Mouse (Mus musculus): ENCODE measurements around the gene Hist1h2af. TPM values are rescaled to one million over a fixed set of nuclear protein-coding genes. Genes with fewer than 3 reads are reported as not detected.

Hist1h2af gene
- 1 to 10 TPM in 1 of 2 experiments, not detected in 1; 3.0 TPM for total RNA-seq (2021)
- long read RNA-seq, result 0 reads

DNA sequence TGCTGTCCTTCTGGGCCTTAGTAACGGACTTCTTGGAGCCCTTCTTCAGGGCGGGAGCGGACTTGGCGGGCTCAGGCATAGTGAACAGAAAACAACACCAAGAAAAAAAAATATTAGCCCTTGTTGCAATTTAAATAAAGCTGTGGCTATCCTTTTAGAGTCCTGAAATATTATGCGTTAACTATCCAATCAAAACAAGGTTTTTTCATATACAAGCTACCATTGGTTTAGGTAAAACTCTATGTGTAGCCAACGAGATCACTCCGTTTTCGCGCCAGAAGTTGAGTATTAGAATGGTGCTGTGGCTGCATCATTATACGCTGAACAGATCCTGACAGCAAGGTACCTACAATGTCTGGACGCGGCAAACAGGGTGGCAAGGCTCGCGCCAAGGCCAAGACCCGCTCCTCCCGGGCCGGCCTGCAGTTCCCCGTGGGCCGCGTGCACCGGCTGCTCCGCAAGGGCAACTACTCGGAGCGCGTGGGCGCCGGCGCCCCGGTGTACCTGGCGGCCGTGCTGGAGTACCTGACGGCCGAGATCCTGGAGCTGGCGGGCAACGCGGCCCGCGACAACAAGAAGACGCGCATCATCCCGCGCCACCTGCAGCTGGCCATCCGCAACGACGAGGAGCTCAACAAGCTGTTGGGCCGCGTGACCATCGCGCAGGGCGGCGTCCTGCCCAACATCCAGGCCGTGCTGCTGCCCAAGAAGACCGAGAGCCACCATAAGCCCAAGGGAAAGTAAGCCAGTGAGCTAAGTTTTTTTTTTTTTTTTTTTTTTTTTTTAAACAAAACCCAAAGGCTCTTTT lies at the start of gene Hist1h2af:
Gene Hist1h2af, plus strand, starts transcription at position 347 of the 808 bp plus-strand sequence.
- peak; percentile 69 to 85 for DNase-seq (ENCODE audit: low spot score in 2 of 2)

DNA sequence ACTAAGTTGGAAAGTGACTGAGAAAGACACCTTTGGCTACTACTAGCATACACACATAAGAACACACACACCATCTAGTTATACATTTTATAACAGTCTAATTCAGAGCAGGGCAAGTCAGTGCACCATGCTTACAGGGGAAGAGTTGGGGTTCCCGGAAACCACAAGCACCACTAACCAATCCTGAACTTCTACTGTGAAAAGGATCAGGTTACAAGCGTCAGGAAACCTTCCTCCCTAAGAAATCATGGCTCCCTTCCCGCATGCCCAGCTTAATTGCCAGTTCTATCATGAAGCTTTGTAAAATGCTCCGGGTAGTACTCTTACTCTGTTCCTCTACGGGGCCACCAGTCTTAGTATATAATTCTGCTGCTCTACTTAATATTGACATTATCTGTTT lies 48.4 kb upstream of the Hist1h2af start:
- DNase-seq (ENCODE audit: low spot score in 2 of 2), result no peak

DNA sequence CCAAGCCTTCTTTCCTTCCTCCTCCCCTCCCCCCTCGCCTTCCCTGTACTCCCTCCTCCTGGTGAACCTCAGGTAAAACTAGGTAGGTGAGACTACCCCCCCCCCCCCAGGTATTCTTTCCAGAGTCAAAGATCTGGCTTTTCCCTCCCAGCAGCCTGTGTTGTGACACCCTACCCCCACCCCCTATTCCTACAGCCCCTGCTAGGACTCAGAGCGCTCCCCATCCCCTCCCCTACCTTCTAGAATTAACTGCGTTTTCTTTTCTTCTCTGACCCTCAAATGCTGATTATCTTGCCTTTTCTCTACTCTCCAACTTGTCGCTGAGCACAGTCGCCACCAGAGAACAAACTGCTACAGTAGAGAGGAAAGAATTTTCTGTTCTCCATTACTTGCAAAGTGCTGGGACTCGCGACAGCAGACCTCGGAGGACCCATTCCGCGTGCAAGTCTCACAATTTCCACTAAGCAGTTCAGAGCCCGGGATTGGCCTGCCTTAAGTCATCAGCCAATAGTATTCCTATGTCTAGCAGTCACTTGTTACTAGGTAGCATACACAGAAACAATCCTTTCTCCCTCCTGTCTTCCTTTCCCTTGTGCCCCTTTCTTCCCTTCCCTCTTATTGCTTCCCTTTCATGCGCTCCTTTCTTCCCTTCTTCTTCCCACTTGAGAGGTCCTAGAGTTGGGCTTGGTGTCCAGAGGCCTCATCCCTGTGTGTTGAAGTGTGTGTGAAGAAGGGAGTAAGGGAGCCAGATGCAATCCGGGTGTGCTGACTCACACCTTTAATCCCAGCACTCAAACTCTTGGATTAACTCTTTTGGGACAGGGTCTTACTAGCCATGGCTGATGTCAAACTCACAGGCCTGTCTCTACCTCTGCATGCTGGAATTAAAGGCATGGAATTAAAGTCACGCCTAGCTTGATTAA lies 45.0 kb upstream of the Hist1h2af start, which contains the start of gene Btn2a2:
Gene Btn2a2, minus strand, starts transcription at position 458 of the 923 bp plus-strand sequence.
- peak; percentile 60 to 88 for DNase-seq (ENCODE audit: low spot score in 2 of 2)

DNA sequence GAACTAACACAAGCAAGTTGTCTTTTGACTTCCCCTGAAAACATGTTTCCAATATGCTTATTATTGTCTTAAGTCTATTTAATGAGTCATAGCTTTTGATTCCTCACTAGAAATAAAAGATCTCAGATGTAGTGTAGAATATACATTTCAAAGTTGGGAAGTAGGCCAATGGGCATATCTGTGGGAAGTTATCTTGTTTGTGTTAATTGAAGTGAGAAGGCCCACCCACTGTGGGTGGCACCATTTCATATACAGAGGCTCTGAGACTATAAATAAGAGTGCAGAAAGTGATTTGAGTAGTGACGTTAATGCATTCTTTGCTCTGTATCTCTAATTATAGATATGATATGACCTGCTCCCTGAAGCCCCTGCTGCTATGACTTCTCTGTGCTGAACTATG lies 42.8 kb upstream of the Hist1h2af start:
- DNase-seq (ENCODE audit: low spot score in 2 of 2), result no peak

DNA sequence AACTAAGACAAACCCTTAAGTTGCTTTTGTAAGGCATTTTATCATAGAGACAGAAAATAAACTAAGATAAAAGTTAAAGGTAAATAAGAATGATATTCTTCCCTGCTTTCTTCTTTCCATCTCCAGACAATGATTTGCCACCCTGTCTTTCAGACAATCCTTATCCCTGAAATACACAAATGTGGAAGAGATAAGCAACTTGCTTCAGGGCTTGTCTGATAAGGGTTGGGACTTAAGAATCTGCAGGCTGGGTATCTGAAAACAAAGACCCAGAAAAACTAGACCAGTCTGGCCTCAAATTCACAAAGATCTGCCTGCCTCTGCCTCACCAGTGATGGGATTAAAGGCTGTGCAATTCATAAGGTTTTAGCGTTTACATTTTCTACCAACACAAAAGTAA lies 42.4 kb upstream of the Hist1h2af start:
- DNase-seq (ENCODE audit: low spot score in 2 of 2), result no peak

DNA sequence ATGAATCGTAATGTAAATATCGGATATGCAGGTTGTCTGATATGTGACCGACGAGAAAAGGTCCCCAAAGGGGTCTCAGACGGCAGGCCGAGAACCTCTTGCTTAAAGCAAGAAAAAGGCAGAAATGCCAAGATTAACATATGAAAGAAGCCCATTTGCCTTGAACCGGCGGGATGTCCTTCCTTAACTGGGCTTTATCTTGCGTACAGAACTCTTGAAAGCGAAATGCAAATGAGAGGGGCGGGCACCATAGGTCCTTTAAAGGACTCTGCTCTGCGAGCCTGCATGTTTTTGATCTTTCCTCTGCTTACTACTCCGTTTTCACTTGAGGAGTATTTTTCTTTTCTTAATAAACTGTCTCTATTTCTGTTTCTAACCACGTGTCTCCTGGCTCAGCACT lies 41.7 kb upstream of the Hist1h2af start:
- DNase-seq (ENCODE audit: low spot score in 2 of 2), result no peak

DNA sequence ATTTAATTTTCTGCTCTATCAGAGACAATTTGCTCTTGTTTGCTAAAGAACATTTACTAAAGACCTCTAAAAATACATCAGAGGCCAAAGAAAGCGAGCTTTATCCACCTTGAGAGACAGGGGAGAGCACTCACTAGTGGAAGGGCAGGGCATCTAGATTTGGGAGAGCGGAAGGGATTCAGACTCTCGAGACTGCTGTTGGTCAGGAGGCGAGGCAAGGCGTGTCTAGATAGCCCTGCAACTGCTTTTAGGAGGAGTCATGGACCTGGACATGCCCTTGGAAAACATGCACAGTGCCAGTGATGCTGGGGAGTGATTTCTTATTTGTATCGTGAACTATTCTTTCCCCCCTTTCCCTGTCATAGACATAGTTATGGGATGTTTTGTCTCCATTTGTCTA lies 38.2 kb upstream of the Hist1h2af start:
- DNase-seq (ENCODE audit: low spot score in 2 of 2), result no peak

DNA sequence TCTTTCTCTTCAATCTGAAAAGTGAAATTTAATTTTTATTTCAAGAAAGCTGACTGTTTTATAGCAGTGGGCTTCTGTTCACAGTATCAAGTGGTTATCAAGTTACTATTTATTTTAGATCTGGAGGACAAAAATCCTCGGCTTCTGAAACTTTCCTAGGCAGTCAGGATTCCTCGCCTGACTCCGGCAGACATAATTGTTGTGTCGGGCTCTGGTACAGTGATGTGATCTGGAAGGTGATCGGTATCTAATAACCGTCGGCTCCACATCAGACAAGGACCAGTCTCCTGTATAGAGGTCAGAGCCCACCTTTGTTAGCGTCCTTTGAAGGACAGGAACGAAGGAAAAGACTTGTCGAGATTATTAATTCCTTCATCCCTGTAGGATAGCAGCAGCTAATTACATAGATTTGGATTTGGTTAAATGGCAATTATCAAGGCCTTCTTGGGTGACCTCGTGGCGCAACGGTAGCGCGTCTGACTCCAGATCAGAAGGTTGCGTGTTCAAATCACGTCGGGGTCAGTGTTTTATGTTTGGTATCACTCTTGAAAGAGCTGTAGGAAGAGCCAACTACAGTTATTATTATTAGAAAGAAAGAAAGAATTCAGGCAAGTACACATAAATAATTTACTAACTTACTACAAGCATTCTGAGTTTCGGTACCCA lies 35.9 kb upstream of the Hist1h2af start:
- DNase-seq (ENCODE audit: low spot score in 2 of 2), result peak; percentile 42 to 81

DNA sequence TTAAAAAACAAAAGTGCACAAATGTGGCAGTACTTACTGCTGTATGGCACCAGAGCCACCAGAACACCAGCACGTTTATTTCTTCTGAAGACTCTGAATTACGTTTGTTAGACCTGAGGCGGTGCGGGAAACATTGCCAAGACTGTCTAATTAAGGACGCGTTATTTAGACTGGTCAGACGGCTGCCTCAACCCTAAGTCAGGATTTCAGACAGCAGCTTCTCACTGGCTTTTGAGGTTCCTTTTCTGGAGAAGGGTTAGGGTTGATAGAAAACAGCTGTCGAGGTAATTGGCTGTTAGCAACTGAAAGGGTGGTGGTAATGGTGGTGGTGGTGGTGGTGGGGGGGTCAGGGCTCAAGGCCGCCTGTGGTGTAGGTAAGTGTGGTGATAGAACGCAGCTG lies 35.1 kb upstream of the Hist1h2af start:
- DNase-seq (ENCODE audit: low spot score in 2 of 2), result no peak

DNA sequence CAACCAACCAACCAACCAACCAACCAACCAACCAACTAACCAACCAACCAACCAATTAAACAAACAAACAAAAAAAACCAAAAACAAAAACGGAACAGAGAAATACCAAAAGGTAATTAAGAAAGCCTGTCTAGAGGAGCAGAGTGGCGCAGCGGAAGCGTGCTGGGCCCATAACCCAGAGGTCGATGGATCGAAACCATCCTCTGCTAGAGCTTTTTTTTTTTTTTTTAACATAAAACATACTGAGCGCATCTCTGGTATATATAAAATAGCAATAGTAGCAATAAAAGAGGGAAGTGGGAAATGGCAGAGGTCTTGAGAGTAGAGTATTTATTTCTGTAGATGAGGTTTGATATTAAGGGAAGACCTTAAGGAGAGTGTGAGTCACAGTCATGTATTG lies 33.8 kb upstream of the Hist1h2af start:
- no peak for DNase-seq (ENCODE audit: low spot score in 2 of 2)

DNA sequence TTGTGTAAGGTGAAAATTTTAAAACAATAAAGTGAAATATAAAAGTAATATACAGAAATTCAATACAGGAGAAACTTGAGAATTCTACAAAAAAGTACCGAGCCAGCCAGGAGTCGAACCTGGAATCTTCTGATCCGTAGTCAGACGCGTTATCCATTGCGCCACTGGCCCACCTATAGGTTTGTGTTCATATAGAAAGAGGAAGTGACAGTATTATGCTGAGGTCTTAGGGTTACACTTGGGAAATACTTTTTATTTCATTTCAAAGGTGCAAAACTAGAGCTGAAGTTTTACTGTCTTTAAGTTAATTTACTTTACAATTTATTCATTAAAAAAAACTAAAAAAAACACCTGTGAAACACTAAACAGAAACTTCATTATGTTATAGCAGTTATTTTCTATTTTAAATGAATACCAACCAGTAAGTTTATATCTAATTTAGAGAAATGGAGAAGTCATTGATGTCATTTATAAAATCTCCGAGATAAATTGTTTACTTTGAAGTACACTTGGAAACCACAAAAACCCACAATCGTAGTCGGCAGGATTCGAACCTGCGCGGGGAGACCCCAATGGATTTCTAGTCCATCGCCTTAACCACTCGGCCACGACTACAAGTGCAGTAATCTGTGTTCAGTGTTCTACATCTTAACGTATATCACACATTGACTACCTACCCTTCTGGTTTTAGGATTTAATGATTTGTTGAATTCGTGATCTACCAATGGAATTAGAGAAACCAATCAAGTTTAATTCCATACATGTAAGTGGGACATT lies 33.1 kb upstream of the Hist1h2af start:
- DNase-seq (ENCODE audit: low spot score in 2 of 2), result peak; percentile 67 to 87

DNA sequence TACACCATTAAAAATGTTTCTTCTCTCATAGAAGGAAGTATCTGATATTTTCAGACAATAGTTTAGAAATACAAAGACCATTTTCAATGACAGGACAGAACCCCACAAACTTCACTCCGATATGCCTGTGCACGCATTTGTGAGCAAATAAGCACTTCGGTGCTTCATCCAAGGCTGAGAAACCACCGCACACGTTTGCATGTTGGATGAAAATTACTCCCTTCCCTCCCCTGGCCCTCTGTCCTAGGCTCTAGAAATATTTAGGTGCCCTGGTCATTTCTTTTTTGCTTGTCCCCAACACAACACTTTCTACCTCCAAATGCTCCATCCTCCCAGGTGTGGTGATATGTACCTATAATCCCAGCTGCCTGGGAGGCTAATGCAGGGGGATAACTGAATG lies 32.2 kb upstream of the Hist1h2af start:
- no peak for DNase-seq (ENCODE audit: low spot score in 2 of 2)

DNA sequence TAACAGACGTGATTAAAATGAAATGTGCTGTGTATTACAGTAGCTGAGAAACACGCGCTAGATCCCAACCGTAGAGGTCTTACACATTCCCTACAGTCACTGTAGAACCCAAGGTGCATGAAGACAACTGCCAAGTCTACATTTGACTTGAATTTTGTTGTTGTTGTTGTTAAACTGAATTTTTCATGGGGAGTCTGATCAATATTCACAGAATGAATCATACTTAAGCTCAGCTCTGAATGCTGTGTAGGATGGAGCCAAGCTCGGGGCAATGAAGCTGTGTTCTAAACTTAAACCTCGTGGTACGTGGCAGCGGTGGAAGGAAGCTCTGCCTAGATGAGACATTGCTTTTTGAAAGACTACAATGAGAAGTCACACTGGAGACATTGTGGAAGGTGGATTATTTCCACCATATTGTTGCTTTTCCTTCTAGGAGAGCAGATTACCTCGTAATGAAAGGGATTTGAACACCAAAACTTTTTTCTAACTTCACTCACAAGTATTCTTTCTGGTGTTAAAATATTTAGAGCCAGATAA lies 31.6 kb upstream of the Hist1h2af start:
- DNase-seq (ENCODE audit: low spot score in 2 of 2), result no peak

DNA sequence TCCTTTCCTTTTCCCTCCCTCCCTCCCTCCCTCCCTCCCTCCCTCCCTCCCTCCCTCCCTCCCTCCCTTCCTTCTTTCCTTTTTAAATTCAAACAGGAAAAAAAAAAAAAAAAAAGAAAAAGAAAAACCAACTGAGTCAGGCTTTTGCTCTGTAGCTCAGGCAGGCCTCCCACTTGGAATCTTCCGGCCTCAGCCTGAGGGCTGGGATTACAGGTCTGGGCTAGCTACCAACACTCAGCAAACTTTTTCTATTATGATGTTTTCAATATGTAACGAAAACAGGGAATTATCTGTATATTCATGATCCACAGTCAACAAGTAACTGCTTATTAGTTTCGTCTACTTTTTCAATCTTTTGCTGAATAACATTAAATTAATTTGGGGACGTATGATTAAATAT lies 30.8 kb upstream of the Hist1h2af start:
- no peak for DNase-seq (ENCODE audit: low spot score in 2 of 2)

DNA sequence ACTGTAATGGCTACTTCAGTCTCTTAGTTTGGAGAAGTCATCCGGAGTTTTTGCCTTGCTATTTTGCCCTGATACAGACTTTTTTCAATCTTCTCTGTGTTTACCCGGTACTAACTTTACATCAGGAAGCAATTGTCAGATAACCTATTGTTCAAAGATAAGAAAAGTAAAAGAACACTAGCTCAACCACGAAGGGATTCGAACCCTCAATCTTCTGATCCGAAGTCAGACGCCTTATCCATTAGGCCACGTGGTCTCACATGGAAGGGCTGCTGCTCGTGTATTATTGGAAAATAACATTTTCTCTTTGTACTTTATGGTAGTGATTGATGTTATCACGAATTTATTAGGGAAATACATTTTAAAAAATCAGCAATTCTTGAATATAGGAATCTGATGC lies 29.9 kb upstream of the Hist1h2af start:
- DNase-seq (ENCODE audit: low spot score in 2 of 2), result peak; percentile 30 to 90

DNA sequence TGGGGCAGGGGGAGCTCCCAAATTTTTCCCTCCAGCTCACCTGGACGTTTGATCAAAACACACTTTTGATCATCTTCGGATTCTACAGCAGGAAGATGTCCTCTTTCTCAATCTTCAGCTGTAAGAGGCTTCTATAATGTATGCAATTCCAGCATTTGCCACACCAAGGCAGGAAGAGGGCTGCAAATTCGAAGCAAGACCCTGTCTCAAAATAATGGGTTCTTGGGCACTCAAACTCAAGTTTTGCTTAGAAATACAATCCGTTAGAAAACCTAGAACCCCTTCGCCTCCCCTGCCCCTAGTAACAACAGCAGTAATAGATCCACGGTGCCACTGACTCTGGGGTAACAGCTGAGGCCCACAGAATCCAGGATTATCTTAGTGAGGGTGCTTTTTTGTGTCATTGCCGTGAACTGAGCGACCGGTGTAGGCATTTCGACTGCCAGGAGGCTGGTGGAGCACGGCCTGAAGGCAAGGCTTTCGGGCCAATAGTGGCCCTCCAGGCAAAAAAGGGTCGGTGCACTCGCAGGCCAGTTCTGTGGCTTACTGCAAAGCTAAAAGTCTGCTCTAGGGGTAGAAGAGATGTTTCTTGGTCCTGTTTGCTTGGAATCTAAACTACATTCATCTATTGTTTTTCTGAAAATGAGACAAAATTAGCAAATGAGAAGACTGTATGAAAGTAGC lies 27.9 kb upstream of the Hist1h2af start:
- no peak for DNase-seq (ENCODE audit: low spot score in 2 of 2)

DNA sequence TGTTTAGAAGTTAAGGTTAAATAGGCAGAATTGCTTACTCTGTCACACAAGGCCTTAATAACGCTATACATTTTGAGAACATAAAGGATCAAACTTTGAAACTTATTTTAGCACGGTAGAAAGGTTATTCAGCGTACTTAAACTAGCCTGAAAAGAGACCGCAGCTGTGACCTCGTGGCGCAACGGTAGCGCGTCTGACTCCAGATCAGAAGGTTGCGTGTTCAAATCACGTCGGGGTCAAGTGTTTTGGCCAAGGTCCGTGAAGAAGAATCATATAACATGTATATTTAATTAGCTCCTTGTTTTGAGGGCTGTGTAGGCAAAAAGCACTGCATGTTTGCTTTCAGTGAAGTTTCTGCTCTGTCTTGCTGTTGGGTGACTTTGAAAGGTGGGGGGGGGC lies 27.4 kb upstream of the Hist1h2af start:
- peak in 1 of 2 experiments; percentile 51 for DNase-seq (ENCODE audit: low spot score in 2 of 2)

DNA sequence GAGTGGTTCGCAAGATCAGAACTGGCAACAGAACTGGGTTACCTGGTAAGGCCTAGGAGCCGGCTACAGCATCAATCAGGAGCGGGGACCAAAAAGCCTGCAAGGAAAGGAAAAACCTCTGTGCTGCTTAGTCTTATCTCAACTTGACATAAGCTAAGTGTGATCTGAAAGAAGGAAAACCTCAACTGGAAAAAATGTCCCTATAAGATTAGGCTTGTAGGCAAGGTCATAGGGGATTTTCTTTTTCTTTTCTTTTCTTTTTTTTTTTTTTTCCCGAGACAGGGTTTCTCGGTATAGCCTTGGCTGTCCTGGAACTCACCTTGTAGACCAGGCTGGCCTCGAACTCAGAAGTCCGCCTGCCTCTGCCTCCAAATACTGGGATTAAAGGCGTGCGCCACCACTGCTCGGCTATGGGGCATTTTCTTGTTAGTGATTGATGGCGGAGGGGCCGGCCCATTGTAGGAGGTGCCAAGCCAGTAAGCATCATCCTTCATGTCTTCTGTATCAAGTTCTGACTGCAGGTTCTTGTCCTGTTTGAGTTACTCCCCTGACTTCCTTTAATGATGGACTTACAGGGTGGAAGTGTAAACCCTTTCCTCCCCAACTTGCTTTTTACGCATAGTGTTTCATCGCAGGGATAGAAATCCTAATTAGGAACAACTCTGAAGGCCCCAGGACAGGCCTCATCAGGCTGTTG lies 26.7 kb upstream of the Hist1h2af start:
- no peak for DNase-seq (ENCODE audit: low spot score in 2 of 2)

DNA sequence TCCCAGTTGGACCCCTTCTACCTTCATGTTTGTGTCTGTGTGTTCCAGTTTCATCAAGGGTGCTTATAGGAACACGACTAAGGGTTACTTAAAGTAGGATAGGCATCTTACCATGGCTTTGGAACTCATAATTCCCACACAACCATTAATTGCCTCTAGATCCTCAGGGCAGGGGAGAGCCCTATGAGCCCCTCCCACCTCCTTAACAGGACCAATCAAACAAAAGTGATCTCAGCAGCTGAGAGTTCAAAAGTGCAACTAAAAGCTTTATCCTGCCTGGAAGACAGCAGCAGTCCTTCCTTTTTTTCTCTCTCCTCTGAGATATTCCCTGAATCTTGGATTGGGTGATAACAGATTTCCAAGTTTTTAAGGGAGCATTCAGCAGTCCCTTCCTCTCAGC lies 23.6 kb upstream of the Hist1h2af start:
- no peak for DNase-seq (ENCODE audit: low spot score in 2 of 2)

Data from layer of hippocampus, adult 18-20 months (tissue).